ENCODE assay signal across 18 mouse cellular contexts in genomic region chr8:122742471-122742870, GRCm38 (mm10). TPM values are rescaled to one million over a fixed set of nuclear protein-coding genes. Genes with fewer than 3 reads are reported as not detected.
DNase-seq lines count a peak whose midpoint lies in the region; ATAC-seq lines count a peak whose summit lies in the region.
"Had no signal": no experiment of that assay in that cellular context is flagged by ENCODE, and none has a peak within 500 bp of the region (broad histone marks: within the 10 kb centered on the region; RNA-seq: fewer than 3 reads in every experiment).

No protein-coding gene starts in this region.

- H3K27ac ChIP-seq in embryonic facial prominence, embryonic 10.5 days (replicated peaks) = no peak overlapping the region
- H3K27ac ChIP-seq in forebrain, embryonic 11.5 days (ENCODE audit: low read depth, low read length) = peak overlapping the region; percentile 51
- H3K27ac ChIP-seq in hindbrain, embryonic 13.5 days = peak overlapping the region; percentile 98
- peak overlapping the region; percentile 80 for H3K27ac ChIP-seq in midbrain, embryonic 16.5 days (ENCODE audit: low read length)
- H3K27ac ChIP-seq in heart, embryonic 12.5 days (ENCODE audit: poor library complexity, severe bottlenecking) = no peak overlapping the region

- H3K4me2 ChIP-seq in forebrain, embryonic 11.5 days (ENCODE audit: low read depth, low read length, severe bottlenecking) = peak overlapping the region; percentile 19; the same call in 1 of the 2 replicates
- H3K4me2 ChIP-seq in hindbrain, embryonic 13.5 days = peak overlapping the region; percentile 34
- peak overlapping the region; percentile 34; the same call in 1 of the 2 replicates for H3K4me2 ChIP-seq in midbrain, embryonic 16.5 days (ENCODE audit: low read length)
- H3K4me2 ChIP-seq in heart, embryonic 12.5 days = no peak overlapping the region
- H3K4me2 ChIP-seq: heart, embryonic 11.5 days; liver, embryonic 11.5 days had no signal

- ATAC-seq in forebrain, embryonic 11.5 days (replicated peaks; ENCODE audit: low FRiP score) = peak; percentile 19; the same call in 1 of the 2 replicates
- ATAC-seq in hindbrain, embryonic 13.5 days (ENCODE audit: low FRiP score) = peak; percentile 10; the same call in 1 of the 2 replicates
- ATAC-seq in midbrain, embryonic 16.5 days = no peak
- no peak for ATAC-seq in heart, embryonic 12.5 days (ENCODE audit: insufficient number of reproducible peaks, low FRiP score)
- ATAC-seq: lung, postnatal 0 days had no signal

- H3K4me1 ChIP-seq in embryonic facial prominence, embryonic 10.5 days = peaks cover 47% of the 10 kb centered on the region
- peaks cover 35% of the 10 kb centered on the region for H3K4me1 ChIP-seq in forebrain, embryonic 11.5 days (replicated peaks; ENCODE audit: control insufficient read depth, insufficient read depth, low read length)
- H3K4me1 ChIP-seq in hindbrain, embryonic 13.5 days (replicated peaks) = peaks cover 100% of the 10 kb centered on the region
- peaks cover 56% of the 10 kb centered on the region for H3K4me1 ChIP-seq in midbrain, embryonic 16.5 days (ENCODE audit: control insufficient read depth, insufficient read depth, low read length)
- peaks cover 13% of the 10 kb centered on the region; the same call in 1 of the 2 replicates for H3K4me1 ChIP-seq in heart, embryonic 12.5 days (replicated peaks)

- H3K27me3 ChIP-seq in embryonic facial prominence, embryonic 10.5 days (replicated peaks; ENCODE audit: low read depth, poor library complexity, severe bottlenecking) = peaks cover 98% of the 10 kb centered on the region
- peaks cover 8% of the 10 kb centered on the region for H3K27me3 ChIP-seq in forebrain, embryonic 11.5 days (ENCODE audit: control insufficient read depth, insufficient read depth, low read length)
- H3K27me3 ChIP-seq in hindbrain, embryonic 13.5 days = 0 out of 2 replicates have a peak, but pooled peaks cover 2% of the 10 kb centered on the region
- no peaks in the 10 kb centered on the region for H3K27me3 ChIP-seq in midbrain, embryonic 16.5 days (ENCODE audit: control insufficient read depth, insufficient read depth, low read depth, low read length)
- H3K27me3 ChIP-seq in heart, embryonic 12.5 days (replicated peaks) = peaks cover 96% of the 10 kb centered on the region

- H3K36me3 ChIP-seq in embryonic facial prominence, embryonic 10.5 days (replicated peaks) = no peaks in the 10 kb centered on the region
- H3K36me3 ChIP-seq in forebrain, embryonic 11.5 days (ENCODE audit: control insufficient read depth, insufficient read depth, low read length) = no peaks in the 10 kb centered on the region
- no peaks in the 10 kb centered on the region for H3K36me3 ChIP-seq in hindbrain, embryonic 13.5 days
- H3K36me3 ChIP-seq in midbrain, embryonic 16.5 days (ENCODE audit: control insufficient read depth, insufficient read depth, low read length) = no peaks in the 10 kb centered on the region
- no peaks in the 10 kb centered on the region for H3K36me3 ChIP-seq in heart, embryonic 12.5 days

- no peaks in the 10 kb centered on the region for H3K9me3 ChIP-seq in embryonic facial prominence, embryonic 10.5 days
- no peaks in the 10 kb centered on the region for H3K9me3 ChIP-seq in forebrain, embryonic 11.5 days (ENCODE audit: control insufficient read depth, low read length)
- no peaks in the 10 kb centered on the region for H3K9me3 ChIP-seq in hindbrain, embryonic 13.5 days
- no peaks in the 10 kb centered on the region for H3K9me3 ChIP-seq in midbrain, embryonic 16.5 days (replicated peaks; ENCODE audit: control insufficient read depth, low read length, poor library complexity, severe bottlenecking)
- no peaks in the 10 kb centered on the region for H3K9me3 ChIP-seq in heart, embryonic 12.5 days (replicated peaks)

- no peak overlapping the region for H3K4me3 ChIP-seq in embryonic facial prominence, embryonic 10.5 days
- no peak overlapping the region for H3K4me3 ChIP-seq in forebrain, embryonic 11.5 days (ENCODE audit: low read depth, low read length)
- H3K4me3 ChIP-seq in hindbrain, embryonic 13.5 days = no peak overlapping the region
- H3K4me3 ChIP-seq in midbrain, embryonic 16.5 days (ENCODE audit: low read depth, low read length) = no peak overlapping the region
- H3K4me3 ChIP-seq in heart, embryonic 12.5 days = no peak overlapping the region

- H3K9ac ChIP-seq in forebrain, embryonic 11.5 days (ENCODE audit: low read length) = peak overlapping the region; percentile 43; the same call in 1 of the 2 replicates
- H3K9ac ChIP-seq in hindbrain, embryonic 13.5 days = peak overlapping the region; percentile 58; the same call in 1 of the 2 replicates
- peak overlapping the region; percentile 28; the same call in 1 of the 2 replicates for H3K9ac ChIP-seq in midbrain, embryonic 16.5 days (ENCODE audit: low read depth, low read length)
- H3K9ac ChIP-seq in heart, embryonic 12.5 days = no peak overlapping the region

- DNase-seq in embryonic facial prominence, embryonic 10.5 days (ENCODE audit: low spot score) = peak; percentile 14
- no peak for DNase-seq in forebrain, embryonic 11.5 days (ENCODE audit: low spot score)
- no peak for DNase-seq in adrenal gland, postnatal 36 days
- no peak for DNase-seq in gastrocnemius, postnatal 25 days
- DNase-seq: adrenal gland, postnatal 25 days; cerebellum, adult 11 months; cerebellum, postnatal 36 days; gastrocnemius, postnatal 14 days; kidney, adult 8-10 months; kidney, postnatal 4 days; right cerebral cortex, postnatal 14 days; thymus, adult 18-20 months had no signal

- 17% methylated on average over 19 of the region's 19 CpGs for WGBS in embryonic facial prominence, embryonic 10.5 days
- 10% methylated on average over 19 of the region's 19 CpGs for WGBS in forebrain, embryonic 11.5 days
- 3% methylated on average over 19 of the region's 19 CpGs for WGBS in hindbrain, embryonic 13.5 days
- 4% methylated on average over 19 of the region's 19 CpGs for WGBS in midbrain, embryonic 16.5 days
- WGBS in heart, embryonic 12.5 days = 22% methylated on average over 19 of the region's 19 CpGs

RNA-seq across cellular contexts. Expression of gene Acsf3, which starts 32.8 kb away (rescaled TPM):
- polyA plus RNA-seq in embryonic facial prominence, embryonic 10.5 days (2016; fragmentation: Nextera tagmentation; extraction: Ambion mirVana) = 15.9 and 16.4 TPM in 2 replicates
- 15.6 and 16.3 TPM in 2 replicates for polyA plus RNA-seq in forebrain, embryonic 11.5 days (2014; fragmentation: Nextera tagmentation; extraction: Ambion mirVana)
- 16.2 and 17.4 TPM in 2 replicates for polyA plus RNA-seq in hindbrain, embryonic 13.5 days (2015; fragmentation: Nextera tagmentation; extraction: Ambion mirVana)
- 15.1 and 18.0 TPM in 2 replicates for polyA plus RNA-seq in midbrain, embryonic 16.5 days (2015; fragmentation: Nextera tagmentation; extraction: Ambion mirVana)
- total RNA-seq in adrenal gland, postnatal 36 days (2021) = 10 to 100 TPM; 41.1 TPM
- polyA plus RNA-seq in heart, embryonic 12.5 days (2016; fragmentation: Nextera tagmentation; extraction: Ambion mirVana) = 14.4 and 17.3 TPM in 2 replicates
- total RNA-seq in gastrocnemius, postnatal 25 days (2021) = 10 to 100 TPM; 12.9 to 13.3 TPM

RNA-seq across cellular contexts. Expression of gene Cbfa2t3, which starts 43.6 kb away (rescaled TPM):
- polyA plus RNA-seq in embryonic facial prominence, embryonic 10.5 days (2016; fragmentation: Nextera tagmentation; extraction: Ambion mirVana) = 1.7 and 2.3 TPM in 2 replicates
- polyA plus RNA-seq in forebrain, embryonic 11.5 days (2014; fragmentation: Nextera tagmentation; extraction: Ambion mirVana) = 6.0 and 7.0 TPM in 2 replicates
- 27.2 and 30.2 TPM in 2 replicates for polyA plus RNA-seq in hindbrain, embryonic 13.5 days (2015; fragmentation: Nextera tagmentation; extraction: Ambion mirVana)
- 17.7 and 17.9 TPM in 2 replicates for polyA plus RNA-seq in midbrain, embryonic 16.5 days (2015; fragmentation: Nextera tagmentation; extraction: Ambion mirVana)
- 10 to 100 TPM in 1 of 2 experiments, 1 to 10 TPM in 1; 8.7 to 13.7 TPM for total RNA-seq in adrenal gland, postnatal 36 days (2021)
- polyA plus RNA-seq in heart, embryonic 12.5 days (2016; fragmentation: Nextera tagmentation; extraction: Ambion mirVana) = 6.2 TPM in 2 replicates
- 10 to 100 TPM; 19.0 to 27.8 TPM for total RNA-seq in gastrocnemius, postnatal 25 days (2021)

Comparison
In these comparisons a context has a peak if more than half of its experiments do, and no peak if none do; other contexts are left out.
1. H3K27ac ChIP-seq: peak in forebrain, embryonic 11.5 days (single experiment), hindbrain, embryonic 13.5 days (single experiment) and midbrain, embryonic 16.5 days (single experiment); none in embryonic facial prominence, embryonic 10.5 days (single experiment) and heart, embryonic 12.5 days (single experiment).
2. ATAC-seq: peak in forebrain, embryonic 11.5 days (single experiment) and hindbrain, embryonic 13.5 days (single experiment); none in midbrain, embryonic 16.5 days (single experiment) and heart, embryonic 12.5 days (single experiment).